Mouse (Mus musculus): ENCODE measurements around the gene Slit3.

Gene Slit3

DNA sequence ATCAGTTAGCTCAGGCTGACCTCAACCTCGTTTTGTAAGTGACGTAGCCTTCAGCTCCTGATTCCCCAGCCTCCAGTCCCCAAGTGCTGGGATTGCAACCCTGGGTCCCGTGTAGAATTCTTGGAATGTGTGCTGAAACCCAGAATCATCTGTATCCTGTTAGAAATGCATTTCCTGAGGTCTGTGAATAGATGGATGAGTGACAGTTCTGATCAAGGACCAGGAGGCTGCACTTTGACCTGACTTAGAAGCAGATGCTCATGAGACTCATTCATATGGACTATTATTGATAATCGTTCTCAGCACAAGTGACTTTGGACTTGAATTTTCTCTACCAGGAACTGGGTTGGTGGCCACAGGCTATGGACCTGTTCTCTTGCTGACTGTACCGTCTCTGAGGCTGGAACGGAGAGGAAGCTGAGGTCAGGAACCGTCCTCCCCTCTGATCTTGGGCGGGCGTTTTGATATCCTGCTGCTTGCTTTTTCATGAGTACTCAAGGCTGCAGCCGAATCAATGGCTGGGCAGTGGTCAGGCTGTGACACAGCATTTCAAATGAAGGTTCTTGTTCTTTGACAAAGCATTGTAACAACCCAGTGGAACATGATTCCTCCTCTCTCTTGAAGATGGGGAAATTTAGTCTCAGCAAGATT is 401.9 kb downstream of the Slit3 start:
- DNase-seq (ENCODE audit: low read depth, low spot score): no peak

DNA sequence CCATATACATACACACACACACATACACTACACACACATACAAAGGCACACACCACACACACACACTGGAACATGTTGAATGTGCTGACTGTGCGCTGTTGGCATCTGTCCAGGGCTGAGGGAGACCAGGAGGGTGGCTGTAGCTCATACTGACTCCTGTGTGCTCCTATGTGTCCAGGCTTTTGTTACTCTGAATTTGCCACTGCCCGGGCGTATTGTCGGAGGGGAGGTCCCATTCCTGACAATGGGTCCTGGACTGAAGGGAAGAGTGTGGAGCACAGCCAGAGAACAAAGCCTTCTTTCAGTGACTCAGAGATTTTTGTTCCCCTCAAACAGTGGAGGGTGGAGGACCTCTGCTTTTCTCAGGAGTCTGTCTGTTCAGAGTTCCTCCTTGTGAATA is 402.7 kb downstream of the Slit3 start:
- no peak for DNase-seq (ENCODE audit: low read depth, low spot score)

DNA sequence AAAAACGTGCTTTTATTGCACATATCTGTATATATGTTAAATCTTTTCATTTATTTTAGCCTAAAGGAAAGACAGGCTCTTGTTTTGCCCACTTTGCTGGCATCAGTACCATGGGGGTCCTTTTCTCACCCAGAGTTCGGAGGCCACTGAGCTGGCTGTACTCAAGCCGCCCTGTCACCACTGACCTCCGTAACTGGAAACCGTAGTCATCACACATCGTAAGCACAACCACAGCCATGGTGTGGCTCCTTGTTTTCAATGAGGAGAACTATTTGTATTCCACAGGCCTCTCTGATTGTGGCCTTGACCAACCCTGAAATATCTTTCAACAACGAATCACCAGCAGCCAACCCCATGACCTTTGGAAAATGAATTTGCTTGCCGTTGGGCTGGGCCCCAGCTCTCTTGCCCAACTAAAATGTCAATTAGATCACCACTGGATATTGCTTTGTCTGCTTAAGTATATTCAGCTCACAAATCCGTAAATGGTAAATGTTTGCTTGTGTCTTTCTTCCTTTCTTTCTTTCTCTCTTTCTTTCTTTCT is 405.3 kb downstream of the Slit3 start:
- DNase-seq (ENCODE audit: low read depth, low spot score): no peak

DNA sequence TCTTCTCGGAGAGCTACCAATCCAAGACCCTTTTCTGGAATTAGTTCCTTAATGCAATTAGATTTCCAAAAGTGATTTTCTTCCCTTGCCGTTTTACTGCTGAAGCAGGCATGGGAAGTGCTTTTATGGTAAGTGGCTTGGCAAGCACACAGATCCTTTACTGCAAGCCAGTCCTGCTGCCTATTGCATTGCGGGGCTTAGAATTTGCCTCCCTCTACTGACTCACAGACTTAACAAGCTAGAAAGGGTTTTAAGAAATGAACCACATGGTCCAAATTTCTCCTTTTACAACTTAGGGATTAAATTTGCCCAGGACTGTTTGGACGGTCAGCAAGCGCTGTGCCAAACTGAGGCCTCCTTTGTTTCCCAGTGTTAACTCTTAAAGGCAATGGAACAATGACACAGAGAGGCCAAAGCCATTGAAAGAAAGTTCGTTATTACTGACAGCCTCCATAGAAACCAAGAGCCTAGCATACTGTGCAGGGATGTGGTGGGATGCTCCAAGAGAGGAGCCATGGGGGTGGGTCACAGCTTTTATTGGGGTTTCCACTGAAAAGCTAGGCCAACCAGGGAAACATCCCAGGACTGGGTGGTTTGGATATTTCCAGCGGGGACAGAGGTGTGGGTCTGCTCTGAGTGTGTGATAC is 406.9 kb downstream of the Slit3 start:
- DNase-seq (ENCODE audit: low read depth, low spot score): peak; percentile 60

DNA sequence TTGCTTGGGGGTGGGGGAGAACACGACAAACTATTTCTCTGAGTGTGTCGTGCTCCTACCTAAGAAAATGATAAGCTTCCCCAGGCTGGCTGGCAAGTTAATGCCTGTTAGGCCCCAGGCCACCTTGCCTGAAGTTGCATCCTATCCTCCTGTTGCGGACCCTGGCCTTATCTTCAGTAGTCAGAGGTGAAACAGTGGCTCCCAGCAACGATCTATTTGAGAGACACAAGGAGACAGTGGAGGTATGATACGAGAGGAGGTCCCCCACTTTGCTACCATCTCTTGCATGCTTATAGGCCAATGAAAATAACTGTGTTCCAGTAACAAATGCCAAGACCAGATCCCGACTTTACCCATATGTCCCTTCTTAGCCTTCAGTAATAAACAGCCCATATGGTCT is 414.0 kb downstream of the Slit3 start:
- no peak for DNase-seq (ENCODE audit: low read depth, low spot score)

DNA sequence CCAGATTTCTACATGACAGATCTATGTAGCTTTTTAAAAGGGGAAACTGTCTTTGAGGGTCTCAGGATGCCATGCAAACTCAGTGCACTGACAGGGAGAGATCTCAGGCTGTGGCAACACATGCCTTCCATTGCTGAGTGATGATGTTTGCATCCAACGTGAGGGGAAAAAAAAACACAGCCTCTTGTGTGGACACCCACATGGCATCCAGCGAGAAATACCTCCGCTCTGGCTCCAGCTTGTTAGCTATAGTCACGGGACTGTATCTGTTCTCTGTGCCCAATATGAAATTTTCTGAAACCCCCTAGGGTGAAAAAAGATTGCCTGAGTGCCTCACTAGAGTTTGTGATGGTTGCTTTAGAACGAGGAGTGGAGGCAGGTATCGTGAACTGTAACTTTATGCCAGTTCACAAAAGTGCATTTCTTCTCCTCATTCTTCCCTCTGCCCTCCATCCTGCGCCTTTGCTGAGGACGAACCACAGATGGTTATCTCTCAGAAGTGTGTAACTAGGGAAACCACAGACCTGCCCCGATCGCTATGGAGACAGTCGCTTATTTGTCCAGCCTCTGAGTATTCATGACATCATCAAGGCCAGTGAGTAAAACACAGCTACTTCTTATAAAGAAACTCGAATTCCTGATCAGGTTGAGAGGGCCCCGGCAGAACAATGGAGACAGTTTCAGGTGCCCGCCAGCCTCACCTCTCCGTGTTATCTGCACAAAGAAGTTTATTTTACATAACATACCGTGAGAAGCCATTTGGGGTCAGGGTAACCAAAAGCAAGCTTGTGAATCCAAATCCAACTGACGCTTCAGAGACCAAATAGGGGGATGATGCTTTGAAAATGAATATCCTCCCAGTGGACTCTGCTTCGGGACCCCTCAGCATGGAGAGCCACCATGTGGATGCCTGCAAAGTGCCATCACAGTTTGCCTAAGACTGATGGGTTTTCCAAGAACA is 416.4 kb downstream of the Slit3 start:
- no peak for DNase-seq (ENCODE audit: low read depth, low spot score)

DNA sequence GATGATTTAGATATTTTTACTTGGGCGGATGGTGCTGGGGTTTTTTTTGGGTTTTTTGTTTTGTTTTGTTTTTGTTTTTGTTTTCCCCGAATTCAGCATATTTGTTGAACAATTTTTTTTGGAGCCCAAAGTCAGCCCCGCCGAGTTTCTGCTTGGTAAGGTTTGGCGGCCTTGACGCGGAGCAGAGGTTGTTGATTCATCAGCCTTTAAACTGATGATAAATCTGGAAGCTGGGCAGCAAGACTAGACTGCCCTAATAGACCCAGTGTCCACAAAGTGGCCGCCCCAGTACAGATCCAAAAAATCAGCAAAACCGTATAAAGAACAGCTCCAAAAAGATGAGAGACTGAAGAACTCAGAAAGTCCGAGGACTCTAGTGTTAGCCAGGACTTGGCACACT is 421.7 kb downstream of the Slit3 start:
- DNase-seq (ENCODE audit: low read depth, low spot score): no peak

DNA sequence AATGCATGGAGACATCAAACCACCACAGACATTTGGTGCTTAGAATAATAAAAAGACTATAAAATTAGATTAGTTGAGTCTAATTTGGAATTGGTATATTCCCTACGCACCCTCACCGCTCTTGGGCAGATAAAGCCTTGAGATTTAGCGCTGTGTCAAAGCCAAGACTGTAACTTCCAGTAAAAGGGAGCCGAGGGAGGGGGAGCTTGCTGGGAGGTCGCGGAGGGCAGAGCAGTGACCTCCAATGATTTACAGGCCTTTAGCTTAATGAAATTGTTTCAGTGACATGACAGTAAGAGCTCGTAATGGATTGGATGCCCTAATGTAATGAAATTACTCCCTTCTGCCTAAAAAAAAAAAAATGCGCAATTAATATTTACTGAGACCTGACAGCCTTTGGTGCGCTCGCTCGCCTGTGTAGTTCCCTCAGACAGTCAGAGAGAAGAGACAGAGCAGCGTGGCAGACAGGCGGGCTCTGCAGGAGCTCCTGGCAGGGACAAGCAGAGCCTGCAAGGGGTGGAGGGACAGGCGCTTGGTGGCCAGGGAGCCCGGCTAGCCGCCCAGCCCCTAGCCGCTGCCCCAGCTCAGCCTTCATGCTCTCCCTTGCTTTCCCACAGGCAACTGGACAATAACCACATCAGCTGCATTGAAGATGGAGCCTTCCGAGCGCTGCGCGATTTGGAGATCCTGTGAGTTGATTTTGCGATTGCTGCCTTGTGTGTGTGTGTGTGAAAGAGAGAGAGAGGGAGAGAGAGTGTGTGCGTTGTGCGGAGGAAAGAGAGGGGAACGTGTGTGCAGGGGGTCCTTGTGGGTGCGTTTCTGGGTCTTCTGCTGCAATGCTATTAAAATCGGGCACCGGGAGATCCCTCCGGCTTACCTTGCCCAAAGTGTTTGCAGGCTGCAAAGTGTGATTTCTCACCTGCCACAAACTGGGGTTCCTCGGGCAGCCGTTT is 423.4 kb downstream of the Slit3 start:
- DNase-seq (ENCODE audit: low read depth, low spot score): no peak

DNA sequence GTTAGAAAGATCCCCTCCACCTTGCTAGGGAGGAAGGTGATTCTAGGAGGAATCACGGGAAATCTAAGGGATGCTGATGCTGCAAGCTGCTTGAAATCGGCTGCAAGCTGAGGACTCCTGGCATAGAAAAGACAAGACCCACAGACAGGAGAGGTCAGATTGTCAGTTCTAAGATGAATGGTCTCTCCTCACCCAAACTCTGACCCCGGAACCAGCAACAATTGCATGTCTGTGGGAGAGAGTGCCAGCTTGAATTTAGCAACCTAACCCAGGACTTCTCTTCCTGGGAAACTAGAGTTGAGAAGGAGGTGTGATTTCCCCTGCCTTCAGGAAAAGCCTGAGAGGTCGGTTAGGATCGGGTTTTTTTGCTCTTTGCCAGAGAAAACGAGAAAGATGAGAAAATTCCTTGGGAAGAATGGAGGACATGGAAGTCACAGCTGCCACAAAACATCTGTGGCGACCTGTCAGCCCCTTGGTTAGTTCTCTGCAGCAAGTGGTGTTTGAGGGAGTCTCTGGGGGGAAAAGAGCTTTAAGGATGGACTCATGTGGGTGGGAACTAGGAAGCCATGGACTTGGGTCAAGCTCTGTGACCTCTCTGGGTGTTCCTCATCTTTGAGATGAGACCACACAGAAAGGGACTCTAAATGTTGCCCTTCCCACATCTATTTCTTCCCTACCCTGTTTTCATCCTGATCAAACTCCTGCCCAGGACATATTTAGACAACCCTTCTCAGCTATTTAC is 425.2 kb downstream of the Slit3 start:
- DNase-seq (ENCODE audit: low read depth, low spot score): no peak

DNA sequence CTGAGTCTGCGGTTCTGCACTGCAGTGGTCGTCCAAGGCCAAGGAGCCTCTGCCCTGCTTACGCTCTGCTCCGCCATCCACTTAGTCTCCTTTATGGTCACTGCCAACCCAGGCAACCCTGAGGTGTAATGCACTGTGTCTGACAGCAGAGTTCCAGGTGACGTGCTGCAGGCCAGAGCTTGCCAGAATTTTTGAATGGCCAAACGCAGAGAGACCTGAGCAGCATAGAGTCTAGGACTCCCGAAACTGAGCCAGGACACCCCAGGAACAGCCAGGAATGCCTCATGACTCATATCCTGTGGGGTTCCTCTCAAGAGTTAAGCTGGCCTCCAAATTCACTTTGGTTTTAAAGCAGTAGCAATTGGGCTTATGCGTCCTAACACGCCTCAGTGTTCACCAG is 429.0 kb downstream of the Slit3 start:
- DNase-seq (ENCODE audit: low read depth, low spot score): no peak

DNA sequence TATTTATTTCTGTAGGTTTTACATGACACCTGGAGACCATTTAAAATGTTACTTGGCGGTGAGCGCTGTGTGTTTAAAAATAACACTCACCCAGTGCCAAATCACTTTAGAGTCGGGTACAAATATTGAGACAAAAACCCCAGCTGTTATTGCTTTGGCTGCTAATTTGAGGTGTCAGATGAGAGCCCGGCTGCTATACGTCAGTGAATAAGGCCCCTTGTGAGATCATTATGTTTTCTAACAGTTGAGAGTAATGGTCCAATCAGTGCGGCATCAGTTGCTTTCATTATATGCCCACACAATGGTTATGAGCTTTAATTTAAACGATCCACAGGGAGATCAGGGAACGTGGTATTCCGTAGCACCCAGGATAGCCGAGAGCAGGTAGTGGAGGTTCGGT is 435.2 kb downstream of the Slit3 start:
- no peak for DNase-seq (ENCODE audit: low read depth, low spot score)

DNA sequence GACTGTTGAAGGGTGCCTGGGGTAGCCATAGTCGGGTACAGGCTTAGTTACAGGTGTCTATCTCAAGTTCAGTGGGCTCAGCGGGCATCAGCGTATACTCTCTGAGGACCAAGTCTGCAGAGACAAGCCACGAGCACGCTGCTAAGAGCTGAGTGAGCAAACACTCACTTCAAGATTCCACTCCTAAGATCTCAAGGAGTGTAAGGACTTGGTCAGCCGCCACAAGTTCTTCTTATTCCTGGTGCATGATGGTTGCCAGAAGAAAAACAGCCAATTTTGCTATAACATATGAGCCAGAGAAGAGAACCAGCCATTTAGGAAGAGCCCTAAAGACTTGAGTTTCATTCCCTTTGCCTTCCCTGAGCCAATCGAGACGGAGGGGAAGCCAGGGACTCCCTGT is 436.5 kb downstream of the Slit3 start:
- DNase-seq (ENCODE audit: low read depth, low spot score): no peak

DNA sequence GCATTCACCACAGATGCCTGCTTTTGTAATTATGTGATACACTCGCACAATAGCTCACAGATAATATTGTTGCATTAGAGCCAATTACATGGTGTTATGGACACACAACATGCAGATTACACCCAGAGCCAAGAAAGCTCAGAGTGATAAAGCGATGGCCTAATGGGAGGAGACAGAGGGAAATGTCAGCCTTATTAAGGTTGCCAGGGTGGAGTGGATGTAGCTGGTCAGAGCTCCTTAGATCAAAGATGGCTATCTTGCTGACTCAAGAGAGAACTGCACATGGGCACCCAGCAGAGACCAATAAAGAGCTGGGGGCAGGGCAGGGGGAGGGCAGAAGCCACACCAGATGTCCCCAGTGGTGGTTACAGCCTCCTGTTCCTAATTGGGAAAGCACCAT is 437.3 kb downstream of the Slit3 start:
- no peak for DNase-seq (ENCODE audit: low read depth, low spot score)

DNA sequence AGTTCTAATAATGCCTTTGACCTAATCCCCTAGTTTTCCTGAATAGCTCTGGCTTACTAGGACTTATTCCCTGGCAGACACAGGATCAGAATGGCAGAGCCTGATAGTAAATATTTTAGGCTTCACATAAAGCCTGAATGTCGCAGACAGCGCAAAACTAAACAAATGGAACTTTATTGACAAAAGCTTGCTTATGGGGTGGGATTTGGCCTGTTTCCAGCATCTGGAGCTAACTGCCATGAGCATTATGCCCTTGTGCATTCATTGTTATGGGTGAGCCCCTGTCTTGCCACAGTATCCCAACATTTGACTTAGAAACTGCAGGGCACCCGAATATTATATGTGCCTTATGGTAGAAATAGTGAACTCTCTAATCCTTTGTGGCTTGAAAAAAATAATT is 438.4 kb downstream of the Slit3 start:
- no peak for DNase-seq (ENCODE audit: low read depth, low spot score)

DNA sequence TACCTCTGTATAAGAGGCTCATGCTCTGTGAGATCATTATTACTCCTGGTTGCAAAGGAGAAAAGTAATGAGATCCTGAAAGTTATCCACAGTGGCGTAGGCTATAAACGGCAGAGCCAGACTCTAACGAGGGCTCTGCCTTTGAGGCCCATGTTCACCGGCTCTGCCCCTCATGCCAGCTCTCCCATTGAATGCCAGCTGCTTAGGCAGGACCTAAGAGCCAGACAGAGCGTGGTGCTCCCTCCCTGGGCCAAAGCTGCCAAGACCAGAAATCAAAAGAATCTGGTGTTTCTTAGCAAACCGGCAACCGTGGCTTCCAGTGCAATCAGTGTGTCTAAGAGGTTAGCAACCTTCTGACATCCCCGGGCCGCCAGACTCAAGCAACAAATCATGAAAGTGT is 440.7 kb downstream of the Slit3 start:
- no peak for DNase-seq (ENCODE audit: low read depth, low spot score)

DNA sequence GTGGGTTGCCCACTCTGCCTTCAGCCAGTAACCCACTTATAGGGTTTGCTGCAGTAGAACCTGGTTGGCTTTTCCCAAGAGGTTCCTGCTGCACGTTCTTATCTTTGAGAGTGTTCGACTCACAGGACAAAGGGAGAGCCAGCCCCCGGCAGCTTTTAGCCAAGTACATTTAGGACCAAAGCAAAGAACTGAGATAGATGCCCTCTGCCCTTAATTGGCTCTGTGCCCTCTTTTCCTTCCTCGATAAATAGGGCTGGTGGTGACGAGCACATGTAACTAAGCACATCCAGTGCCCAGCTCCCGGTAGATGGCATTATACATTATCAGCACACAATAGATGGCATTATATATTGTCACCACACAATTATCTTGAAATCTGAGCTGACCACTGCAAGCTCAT is 444.3 kb downstream of the Slit3 start:
- DNase-seq (ENCODE audit: low read depth, low spot score): no peak

DNA sequence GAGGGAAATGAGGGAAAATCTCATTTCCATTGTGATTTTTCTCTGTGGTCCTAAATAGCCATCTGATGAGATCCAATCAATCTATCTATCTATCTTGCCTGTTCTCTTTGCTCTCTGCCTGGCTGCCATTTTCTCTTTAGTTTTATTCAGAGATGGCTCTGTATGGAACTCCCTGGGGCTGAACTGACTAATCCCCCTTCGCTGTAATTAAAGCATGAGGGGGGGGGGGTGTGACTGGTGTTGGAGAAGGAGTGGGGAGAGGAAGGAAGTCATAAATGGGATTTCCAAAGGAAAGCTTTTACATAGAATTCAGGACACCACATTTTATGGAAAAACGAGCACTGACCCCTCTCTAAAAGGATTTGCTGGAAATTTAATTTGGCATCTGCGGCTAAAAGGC is 445.7 kb downstream of the Slit3 start:
- no peak for DNase-seq (ENCODE audit: low read depth, low spot score)

DNA sequence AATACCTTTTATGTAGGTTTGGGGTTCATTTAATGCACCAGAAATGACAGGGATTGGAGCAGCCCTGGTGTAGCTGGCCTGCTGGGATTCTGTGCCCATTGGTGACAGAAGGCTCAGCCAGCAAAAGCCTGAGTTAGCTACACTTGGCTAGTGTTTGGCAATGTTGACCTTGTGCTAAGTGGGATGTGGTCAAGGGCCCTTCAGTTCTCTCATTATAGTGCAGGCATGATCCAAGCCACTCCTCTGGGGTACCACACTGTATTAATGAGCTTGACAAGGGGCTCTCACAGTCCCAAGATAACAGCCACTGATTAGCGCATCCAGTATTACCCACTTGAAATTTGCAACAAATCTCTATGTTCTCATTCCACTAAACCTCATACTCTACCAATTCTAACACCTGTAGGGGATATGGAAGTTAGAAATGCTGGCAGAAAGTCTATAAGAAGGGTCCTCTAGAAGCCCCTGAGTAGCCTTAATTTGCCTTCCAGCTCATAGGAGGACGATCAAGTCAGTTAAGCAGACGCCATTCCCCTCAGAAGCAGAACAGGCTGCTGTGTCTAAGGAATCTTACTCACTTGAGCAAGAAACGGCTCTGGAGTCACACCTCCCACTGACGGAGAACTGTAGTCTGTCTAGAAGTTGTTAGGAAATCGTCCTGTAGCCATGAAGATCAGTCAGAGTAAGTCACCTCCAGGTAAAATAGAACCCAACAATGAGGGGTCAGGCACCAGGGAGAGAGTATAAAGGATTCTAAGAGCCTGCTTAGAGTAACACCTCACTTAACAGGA is 448.3 kb downstream of the Slit3 start:
- peak; percentile 54 for DNase-seq (ENCODE audit: low read depth, low spot score)

DNA sequence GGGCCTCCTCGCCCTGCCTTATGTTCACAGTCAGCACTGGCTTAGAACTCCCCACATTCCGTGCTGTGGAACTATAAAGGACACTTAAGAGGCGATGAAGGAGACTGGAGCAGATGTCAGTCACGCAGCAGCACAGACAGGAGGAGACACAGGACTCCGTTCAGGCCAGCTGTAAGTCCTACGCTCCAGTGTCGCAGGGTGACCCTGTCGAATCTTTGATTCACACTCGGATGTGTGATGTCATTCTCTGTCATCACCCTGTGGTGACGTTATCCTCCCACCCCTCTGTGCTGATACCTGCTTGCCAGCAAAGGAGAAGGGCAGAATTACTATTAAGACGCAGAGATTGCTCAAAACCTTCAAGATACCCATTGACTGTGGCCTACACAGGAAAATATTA is 448.9 kb downstream of the Slit3 start:
- no peak for DNase-seq (ENCODE audit: low read depth, low spot score)

DNA sequence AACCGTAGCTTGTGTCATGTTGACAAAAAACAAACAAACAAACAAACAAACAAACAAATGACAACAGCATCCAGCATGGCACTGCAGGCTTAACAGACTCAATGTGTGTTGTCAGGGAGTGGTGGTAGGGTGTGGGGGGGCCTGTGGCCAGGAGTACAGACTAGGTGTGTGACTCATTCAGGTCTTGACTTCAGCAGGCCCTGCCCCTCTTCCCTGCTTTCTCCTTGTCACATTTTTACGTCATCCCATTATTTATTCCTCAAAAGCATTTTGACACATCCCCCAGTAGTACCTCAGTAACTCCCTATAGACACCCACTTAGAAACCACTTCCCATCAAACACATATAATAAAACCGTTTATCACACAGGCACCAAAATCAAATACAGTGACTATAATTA is 450.9 kb downstream of the Slit3 start:
- DNase-seq (ENCODE audit: low read depth, low spot score): no peak

Measured in telencephalon, adult 2 months (tissue).